Mouse (Mus musculus) WW6 (cell line): ENCODE data around the gene Itih5.

Source experiments
- DNase-seq: peaks from one replicate; pipeline ENCODE4 v3.0.0-alpha.2; 2013; ENCODE audit warnings: low read depth, low spot score

Itih5 gene

DNA sequence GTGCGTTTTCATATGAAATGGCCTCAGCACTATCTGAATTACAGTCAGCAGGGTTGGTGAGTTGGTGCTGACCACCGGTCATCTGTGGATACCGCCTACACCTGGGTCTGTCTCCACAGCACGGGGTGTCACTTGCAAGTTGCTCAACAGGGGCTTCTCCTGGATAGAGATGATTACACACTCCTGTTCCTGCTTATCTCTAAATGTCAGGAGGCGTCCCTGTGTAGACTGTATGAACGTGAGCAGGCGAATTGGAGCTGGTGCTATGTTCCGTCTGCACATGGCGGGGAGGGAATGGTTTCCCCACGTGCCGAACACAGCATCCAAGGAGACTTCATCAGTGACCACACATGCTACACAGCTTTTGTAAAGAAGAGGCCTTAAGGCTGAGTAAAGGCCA, 13.9 kb downstream of the Itih5 start:
- DNase-seq: no peak

DNA sequence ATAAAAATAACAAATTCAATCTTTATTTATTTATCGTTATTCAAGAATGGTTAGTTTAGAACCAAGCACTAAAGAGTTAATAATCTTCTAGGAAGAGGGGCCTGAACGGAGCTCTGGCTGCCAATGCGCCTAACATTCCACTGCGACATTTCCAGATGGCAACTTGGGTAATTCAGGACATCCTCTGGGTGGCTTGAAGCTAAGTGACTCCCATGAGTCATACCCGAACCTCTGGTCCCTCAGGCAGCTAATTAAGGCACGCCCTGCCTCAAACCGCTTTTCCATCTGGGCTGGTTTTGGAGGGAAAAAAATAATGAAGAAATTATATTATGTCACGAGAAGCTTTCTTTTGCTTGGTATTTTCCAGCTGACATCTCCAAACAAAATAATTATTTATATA, 14.6 kb downstream of the Itih5 start:
- DNase-seq: no peak

DNA sequence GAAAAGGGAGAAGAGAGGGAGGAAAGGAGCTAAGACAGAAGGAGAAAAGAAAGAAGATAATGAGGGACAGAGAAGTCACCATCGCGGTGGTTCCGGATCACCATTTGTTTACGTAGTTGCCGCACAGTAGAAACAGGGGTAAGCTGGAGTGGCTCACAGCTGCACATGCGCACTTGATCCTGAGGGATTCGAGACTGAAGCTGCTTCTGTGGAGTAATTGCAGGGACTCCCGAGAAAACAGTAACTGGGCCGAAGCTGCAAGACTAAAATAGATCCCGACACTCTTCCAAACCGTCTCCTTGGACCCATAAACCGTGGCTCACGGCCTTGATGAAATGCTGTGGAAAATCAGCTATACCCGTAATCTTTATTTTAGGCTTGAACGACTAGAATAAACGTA, 16.6 kb downstream of the Itih5 start:
- DNase-seq: no peak

DNA sequence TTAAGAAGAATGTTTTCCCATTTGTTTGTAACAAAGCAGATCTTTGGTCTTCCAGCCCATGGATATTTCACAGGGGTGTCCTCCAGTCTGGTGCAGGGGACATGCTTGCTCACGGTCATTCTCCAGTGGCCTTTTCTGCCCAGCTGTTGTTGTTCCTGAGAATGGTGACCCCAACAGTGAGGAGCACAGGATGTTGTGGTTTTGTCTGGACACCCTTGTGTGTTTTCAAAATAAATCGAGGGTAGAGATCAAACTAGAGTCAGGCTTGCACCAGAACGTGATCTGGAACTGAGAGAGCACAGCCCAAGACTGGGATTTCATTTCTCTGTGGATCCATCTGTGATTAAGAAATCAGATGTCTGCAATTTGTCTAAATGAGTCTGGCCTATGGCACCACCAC, 40.2 kb downstream of the Itih5 start:
- DNase-seq: no peak

DNA sequence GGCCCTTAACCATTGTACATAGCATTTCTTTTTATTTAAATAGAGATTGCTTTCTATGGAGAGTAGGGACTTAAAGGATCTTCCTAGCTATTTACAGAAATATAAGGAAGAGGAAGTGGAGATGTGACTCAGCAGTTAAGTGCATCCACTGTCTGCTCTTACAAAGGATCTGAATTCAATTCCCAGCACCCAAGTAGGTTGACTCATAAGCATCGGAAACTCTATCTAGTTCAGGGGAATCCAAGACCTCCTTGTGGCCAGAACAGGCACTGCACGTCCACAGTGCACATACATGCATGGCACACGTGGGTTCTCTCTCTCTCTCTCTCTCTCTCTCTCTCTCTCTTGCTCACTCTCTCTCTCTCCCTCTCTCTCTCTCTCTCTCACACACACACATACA, 41.8 kb downstream of the Itih5 start:
- no peak for DNase-seq

DNA sequence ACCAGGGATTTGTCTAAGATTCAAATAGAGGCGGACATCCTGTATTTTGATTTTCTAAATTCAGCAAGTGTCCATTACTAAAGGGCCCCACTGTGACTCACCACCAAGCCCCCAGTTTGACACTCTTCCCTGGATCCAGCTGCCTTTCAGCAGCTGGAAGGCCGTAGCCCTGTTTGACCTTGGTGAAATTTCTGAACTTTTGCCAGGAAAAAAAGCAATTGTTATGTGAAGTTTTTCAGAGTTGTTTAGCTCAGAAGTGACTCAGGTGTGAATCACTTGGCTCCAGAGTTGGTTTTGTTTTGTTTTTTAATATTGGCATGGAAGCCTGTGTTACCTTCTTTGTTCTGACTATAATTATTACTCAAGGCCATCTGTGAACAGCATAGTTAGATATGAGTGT, 46.0 kb downstream of the Itih5 start:
- DNase-seq: no peak

DNA sequence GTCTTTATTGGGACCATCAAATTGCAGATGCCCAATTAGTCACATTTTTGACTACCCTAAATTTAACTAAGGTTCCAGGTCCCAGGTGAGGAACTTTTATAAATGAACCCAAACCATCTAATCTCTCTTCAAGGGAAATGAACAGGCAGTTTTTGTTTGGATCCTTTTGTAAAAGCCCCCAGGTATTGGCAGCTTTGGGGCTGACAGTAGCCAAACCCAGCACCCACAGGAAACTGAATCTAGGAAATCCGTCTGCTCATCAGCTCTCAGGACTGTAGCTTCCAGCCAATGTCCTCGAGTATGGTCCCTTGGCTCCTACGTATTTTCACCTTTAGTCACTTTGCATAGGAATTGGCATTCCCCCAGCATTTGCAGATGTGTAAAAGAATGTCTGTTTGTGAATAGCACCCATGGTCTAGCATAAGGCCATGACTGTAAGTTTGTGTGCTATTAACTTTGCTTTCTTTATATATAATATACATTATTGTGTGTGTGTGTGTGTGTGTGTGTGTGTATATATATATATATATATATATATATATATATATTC, 47.4 kb downstream of the Itih5 start:
- no peak for DNase-seq

DNA sequence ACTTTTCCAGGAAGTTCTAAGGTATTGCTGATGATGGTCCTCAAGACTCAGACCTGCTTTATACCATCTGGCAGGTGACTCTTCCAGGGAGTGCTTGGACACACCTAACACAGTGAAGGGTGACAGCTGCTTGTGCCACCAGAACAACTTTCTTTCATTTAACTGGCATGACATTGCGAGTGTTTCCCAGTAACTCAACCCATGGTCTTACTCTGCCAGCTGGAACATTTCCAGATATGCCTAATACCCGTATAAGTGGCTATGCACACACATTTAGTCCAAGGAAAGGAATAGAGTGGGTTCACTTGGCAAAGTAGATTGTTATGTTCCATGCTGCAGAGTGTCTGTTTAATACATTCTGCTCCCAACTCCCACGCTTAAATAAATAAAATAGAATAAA, 50.9 kb downstream of the Itih5 start:
- no peak for DNase-seq

DNA sequence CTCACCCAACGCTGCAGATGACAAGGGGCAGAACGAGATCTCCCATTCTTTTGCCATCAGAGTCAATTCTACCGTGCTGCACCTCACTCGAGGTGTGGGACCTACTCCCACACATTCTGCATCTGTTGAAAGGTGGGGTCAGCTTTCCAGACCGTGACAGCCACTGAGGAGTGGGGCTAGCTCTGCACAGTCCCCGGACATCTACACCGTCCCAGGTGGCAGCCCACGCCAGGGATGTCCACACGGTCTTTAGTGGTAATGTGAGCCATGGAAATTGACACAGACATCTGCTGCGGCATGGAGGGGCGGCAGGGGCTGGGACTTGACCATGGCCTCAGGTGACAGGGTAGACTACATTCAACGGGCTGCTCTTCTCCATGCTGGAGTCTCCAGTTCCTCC, 60.1 kb downstream of the Itih5 start:
- no peak for DNase-seq

DNA sequence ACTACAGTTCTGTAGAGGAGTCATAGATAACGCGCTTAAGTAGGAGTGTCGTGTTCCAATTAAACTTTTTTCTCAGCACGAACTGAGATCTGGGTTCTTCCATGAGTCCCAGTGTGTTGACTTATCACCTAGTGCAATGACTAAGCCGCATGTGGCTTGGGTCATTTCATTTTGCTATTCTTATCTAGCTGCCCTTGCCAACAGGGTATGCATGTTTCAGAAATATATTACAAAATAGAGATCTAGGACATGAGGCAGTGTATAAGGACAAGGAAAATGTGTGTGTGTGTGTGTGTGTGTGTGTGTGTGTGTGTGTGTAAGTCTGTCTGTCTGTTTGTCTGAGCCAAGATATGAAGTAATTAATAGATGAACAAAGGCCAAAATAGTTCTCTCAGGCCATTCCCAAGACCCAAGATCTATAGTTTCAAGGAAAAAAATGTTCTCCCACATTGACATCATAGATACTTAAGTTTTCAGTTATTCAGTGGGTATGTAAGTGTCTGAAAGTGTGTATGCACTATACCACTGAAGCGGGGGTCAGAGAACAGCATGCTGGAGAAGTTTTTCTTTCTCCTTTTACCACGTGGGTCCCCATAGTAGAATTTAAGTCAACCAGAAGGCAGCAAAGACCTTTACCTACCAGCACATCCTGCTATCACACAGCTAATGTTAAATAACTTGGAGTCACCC, 62.6 kb downstream of the Itih5 start:
- no peak for DNase-seq

DNA sequence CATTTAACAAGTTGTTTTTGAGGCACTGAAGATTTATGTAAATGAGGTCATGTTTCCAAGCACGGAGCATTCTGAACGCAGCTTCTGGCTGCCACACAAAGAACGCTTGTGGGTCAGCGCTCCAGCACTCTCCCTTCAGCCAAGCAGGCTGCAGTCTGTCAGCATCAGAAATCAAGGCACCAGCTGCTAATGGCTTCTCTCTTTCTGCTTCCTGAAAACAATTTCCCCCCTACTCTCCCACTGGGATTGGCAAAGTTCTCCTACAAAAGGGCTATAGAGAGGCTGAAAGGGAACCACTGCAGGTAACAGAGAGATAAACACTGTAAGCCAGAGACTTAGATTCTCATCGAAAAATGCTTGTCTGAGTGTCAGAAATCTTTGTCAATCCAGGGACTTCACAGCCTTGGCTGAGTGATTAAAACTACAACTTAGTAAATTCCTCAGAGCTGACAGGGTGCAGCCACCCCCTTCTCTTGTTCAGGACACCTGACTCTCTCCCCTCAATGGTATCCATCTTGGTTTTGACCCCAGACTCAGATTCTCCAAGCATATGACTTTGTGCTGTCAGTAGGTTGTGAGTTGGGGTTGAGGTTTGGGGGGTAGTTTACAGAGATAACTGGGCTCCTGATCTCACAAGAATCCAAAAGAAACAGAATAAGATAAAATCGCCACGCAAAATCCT, 63.3 kb downstream of the Itih5 start:
- DNase-seq: no peak

DNA sequence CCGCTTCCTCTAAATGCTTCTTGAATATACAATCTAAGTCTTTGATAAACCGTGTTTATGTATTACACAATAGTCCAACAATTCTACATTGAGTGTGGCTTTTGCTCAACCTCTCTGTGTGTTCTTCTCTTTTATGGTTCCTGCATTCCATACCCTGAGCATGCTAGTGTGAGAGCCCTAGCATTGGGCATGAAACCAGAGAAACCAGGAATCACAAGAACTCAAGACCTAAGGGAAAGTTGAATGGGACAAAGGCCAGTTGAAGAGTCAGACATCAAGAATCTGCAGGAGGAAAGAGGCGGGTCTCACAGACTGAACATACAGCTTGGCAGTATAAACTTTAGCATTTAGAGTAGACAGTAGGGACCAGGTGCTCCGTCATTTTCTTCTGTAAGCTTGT, 68.5 kb downstream of the Itih5 start:
- DNase-seq: no peak

DNA sequence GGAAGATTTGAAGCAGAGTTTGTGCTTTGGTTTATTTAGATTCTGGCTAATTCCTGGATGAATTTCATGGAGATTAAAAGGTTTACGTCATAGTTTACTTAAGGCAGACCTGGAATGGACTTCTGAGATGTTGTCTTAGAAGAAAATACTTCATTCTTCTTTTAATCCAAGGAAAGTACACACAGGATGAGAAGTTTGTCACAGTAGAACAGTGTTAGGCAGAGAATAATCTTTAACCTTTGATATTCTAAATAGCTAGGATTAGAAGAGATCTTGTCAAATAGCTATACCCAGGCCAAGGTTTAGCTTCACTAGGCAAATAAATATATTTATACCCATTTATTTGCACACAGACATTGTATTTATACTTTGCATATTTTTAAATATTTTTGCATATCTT, 73.5 kb downstream of the Itih5 start:
- no peak for DNase-seq

DNA sequence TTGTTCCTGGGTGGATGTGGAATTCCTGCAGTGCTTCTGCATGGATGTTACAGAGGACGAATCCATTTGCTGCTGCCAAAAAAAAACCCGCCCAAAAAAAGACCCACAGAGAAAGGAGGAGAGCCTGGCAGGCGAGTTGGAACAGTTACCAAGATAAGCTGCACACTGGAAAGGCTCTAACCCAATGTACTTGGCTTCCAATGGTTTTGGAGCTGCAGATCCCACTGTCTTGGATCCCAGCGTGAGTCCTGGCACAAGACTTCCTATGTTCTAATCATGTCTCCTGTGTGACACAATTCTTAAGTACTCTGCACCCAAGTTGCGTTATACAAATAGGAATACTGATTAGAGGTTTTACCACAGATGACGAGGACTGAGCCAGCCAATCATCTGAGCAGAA, 78.6 kb downstream of the Itih5 start:
- no peak for DNase-seq

DNA sequence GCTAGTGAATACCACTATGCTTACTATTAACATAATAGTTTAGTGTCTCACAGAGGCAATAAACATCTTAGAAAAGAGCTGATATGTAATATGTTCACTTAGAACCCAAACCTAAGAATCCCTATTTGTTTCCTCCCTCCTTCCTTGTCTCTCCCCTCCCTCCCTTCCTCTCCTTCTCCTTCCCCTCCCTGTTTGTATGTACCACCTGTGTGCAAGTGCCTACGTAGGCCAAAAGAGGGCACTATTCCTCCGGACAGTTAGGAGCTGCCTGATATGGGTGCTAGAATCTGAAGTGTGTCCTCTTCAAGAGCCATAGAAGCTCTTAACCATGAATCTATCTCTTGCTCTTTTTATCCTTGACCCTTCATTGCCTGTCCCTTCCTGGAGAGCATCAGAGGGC, 83.2 kb downstream of the Itih5 start:
- DNase-seq: no peak

DNA sequence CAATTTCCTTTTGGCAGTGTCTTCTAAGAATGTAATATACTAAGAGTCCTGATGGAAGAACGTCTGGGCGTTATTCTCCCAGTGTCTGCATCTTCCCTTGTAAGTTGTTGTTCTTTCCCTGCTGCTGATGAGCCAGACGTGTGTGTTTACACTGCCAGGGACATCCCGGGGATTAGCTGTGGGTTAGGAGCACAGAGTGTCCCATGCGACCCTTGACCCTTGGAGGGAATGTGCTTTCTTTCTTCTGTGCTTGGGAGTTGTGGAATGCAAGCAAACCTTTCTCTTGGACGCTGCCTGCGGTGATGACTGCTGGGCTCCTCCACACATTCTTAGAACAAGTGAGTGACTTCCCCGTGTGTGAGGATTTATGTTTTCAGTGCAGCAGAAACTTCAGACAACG, 89.6 kb downstream of the Itih5 start:
- no peak for DNase-seq

DNA sequence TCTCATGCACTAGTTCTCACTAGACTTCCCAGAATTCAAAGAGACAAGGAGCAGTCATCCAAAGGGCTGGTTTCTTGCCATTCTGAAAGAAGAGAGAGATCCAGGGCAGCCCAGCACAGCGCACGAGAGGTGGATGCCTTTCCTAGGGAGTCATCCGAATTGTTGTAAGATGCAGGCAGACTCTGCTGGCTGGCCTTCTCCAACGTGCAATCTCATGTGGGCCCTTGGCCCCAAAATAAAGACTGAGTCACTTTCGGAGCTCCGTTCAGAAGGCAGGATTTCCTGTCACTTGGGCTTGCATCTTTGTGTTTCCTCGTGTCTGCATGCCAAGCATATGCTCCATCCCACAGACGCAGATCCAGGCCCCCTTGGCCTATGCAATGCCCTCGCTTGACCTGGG, 97.1 kb downstream of the Itih5 start:
- DNase-seq: no peak

DNA sequence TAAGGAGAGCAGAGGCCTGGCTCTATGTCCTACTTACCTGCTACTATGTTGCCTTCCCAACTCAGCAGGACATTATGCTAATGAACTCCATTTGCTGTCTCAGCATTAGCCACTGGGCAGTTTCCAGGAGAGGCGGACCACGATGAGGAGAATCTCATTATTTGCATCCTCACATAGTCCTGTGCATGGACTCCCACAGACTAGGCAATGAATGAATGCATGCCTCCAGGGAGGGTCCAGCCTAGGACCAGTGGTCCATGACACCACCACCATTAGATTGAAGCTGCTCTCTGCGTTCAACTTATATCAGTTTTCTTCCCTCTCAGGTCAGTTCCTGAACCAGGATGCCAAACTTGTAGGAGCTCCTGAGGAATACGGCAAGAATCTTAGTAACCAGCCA, 97.6 kb downstream of the Itih5 start:
- no peak for DNase-seq

DNA sequence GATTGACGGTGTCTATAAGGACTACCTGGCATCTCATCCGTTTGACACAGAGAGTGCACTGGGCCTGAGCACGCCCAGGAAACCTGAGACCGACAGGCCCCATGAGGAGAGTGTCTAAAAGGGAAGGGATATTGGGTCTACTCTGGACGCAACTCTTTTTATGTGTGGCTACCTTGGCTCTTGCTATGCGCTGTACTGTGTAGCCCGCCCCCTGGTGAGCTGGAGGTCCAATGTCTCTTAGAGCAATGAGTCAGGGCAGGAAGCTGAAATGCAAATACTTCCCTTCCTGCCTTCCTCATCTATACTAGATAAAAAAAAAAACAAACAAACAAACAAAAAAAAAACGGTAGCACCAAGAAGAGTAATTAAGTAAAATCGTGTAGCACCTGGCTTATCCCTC, 98.1 kb downstream of the Itih5 start:
- no peak for DNase-seq

DNA sequence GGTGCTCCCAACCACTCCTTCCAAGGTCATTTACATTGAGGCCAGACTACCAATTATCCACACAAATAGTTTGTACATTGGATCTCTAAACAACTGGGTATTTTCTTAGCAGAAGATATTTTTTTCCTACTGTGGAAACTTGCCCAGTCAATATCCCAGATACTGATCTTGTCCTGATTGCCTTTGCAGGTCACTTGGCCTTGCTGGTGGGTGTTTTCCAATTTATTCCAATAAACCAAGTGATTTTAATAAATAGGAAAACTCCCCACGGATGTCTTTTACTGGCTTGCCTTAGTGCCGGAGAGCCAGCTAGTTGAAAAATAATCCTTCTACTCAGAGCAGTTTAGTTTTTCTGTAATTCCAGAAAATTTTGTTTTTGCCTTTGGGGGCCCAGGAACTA, 98.6 kb downstream of the Itih5 start:
- no peak for DNase-seq

DNA sequence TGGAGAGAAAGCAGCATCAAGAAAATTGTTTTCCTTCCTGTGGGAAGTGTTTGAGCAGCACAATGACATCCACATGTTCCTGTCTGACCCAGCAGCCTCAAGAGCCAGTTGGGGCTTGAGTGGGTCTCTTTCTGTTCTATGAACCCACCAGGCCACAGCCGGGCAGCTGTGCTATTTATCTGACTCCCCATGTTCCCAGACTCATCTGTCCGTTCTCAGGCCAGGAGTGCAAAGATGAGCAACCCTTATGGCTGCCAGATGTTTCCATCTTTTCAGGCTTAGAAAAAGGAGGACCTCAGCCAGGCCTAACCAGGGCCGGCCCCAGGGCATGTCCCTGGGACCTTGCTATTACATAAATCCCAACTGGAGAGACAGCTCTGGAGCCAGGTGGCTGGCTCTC, 100.0 kb downstream of the Itih5 start:
- no peak for DNase-seq

DNA sequence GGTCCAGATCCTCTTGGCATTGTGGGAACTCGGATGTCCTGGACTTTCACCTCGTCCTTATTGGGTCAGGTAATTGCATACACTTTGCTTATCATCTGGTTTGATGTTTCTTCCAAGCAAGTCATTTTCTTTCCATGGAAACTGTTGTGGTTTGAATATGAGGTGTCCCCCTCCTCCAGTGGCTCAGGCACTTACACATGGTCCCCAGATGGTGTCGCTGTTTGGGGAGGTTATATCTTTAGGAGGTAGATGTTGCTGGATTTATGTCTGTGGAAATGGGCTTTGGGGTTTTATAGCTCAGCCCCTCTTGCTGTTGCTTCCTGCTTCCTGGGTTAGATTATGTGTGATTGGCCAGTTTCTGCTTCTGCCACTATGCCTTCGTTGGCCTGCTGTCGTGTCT, 103.6 kb downstream of the Itih5 start:
- no peak for DNase-seq

DNA sequence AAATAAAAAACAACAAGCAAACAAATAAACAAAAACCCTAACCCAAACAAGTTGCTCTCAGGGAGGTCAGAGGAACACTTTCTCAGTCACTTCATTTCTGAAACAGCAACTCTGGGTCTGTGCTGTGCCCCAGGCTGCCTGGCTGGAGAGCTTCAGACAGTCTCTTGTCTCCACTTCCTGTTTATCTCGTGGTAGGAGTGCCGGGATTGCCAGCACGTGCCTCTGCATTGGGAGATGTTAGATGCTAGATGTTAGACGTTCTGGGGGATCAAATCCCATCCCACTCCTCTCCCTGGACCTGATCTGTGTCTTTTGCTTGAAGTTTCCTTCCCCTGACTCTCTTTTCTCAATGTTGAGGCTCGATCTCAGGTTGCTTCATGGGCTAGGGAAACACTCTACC, 104.9 kb downstream of the Itih5 start:
- DNase-seq: no peak

DNA sequence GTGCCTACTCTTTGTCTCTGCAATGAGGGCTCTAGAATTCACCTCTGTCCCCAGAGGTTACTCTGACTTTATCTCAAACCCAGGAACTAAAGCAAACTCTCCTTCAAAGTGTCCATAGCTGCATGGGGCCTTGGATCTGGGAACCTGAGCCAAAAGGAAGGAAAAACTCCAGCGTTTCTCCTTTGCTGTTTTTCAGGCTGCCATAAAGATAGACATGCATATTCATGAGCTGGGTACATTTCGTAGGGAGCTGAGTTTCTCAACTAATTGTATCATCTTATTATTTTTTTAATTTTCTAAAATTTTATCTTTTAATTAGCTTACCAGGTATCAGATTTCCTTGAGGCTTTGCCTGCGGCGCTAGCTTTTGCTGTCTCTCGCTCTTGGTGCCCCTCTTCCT, 106.7 kb downstream of the Itih5 start:
- DNase-seq: no peak
